51 mouse cellular contexts compared by ENCODE assay signal in genomic region chr10:34012581-34012980, GRCm38 (mm10). TPM values are rescaled to one million over a fixed set of nuclear protein-coding genes. Genes with fewer than 3 reads are reported as not detected.
"Had no signal": no experiment of that assay in that cellular context is flagged by ENCODE, and none has a peak within 500 bp of the region (broad histone marks: within the 10 kb centered on the region; RNA-seq: fewer than 3 reads in every experiment).

No protein-coding gene starts in this region.

- H3K4me3 ChIP-seq: heart, embryonic 12.5 days; heart, embryonic 13.5 days; heart, embryonic 15.5 days; hindbrain, embryonic 10.5 days; hindbrain, embryonic 12.5 days; hindbrain, embryonic 13.5 days; hindbrain, embryonic 15.5 days; intestine, embryonic 15.5 days; kidney, embryonic 15.5 days; layer of hippocampus, adult 2 months; left cerebral cortex, adult 2 months had no signal

- H3K36me3 ChIP-seq: intestine, embryonic 15.5 days had no signal

- H3K27ac ChIP-seq: heart, embryonic 13.5 days; heart, embryonic 15.5 days; hindbrain, embryonic 10.5 days; hindbrain, embryonic 12.5 days; hindbrain, embryonic 13.5 days; hindbrain, embryonic 14.5 days; hindbrain, embryonic 15.5 days; hindbrain, postnatal 0 days; intestine, embryonic 15.5 days; kidney, embryonic 15.5 days; kidney, postnatal 0 days; layer of hippocampus, adult 2 months; left cerebral cortex, adult 2 months had no signal

- H3K4me2 ChIP-seq: heart, embryonic 12.5 days; heart, embryonic 13.5 days; heart, embryonic 15.5 days; hindbrain, embryonic 12.5 days; hindbrain, embryonic 13.5 days; hindbrain, embryonic 14.5 days; hindbrain, embryonic 15.5 days; intestine, embryonic 15.5 days; kidney, embryonic 15.5 days had no signal

- H3K4me1 ChIP-seq: heart, embryonic 12.5 days; hindbrain, embryonic 10.5 days; intestine, embryonic 15.5 days; kidney, embryonic 15.5 days had no signal

- H3K27me3 ChIP-seq: heart, embryonic 12.5 days; heart, embryonic 13.5 days; heart, embryonic 15.5 days; hindbrain, embryonic 12.5 days; hindbrain, embryonic 13.5 days; hindbrain, embryonic 15.5 days; intestine, embryonic 15.5 days; kidney, embryonic 15.5 days had no signal

- H3K9me3 ChIP-seq: heart, embryonic 12.5 days; heart, embryonic 13.5 days; heart, embryonic 15.5 days; hindbrain, embryonic 10.5 days; hindbrain, embryonic 12.5 days; hindbrain, embryonic 13.5 days; hindbrain, embryonic 15.5 days; intestine, embryonic 15.5 days; kidney, embryonic 15.5 days had no signal

- H3K9ac ChIP-seq: heart, embryonic 12.5 days; heart, embryonic 13.5 days; heart, embryonic 15.5 days; hindbrain, embryonic 12.5 days; hindbrain, embryonic 13.5 days; hindbrain, embryonic 14.5 days; hindbrain, embryonic 15.5 days; intestine, embryonic 15.5 days; kidney, embryonic 15.5 days had no signal

- ATAC-seq: hindbrain, embryonic 16.5 days; hindbrain, postnatal 0 days; inflammation-experienced regulatory T-cells, adult 6 months; intestine, embryonic 15.5 days; intestine, embryonic 16.5 days; intestine, postnatal 0 days had no signal

- DNase-seq: heart, postnatal 10 days; heart, postnatal 14 days; heart, postnatal 36 days; heart, postnatal 4 days; kidney, adult 11 months; kidney, adult 18-20 months; kidney, adult 2 months; kidney, adult 8-10 months; kidney, adult 9 months; kidney, postnatal 10 days; kidney, postnatal 14 days; kidney, postnatal 25 days; kidney, postnatal 36 days; kidney, postnatal 4 days; layer of hippocampus, adult 9-11 months; layer of hippocampus, postnatal 36 days had no signal

RNA-seq across cellular contexts. Expression of gene Trappc3l, which starts 24.8 kb away (rescaled TPM):
- total RNA-seq: heart, postnatal 10 days; heart, postnatal 14 days; heart, postnatal 25 days; heart, postnatal 36 days; heart, postnatal 4 days; hematopoietic stem cell, adult 5-6 weeks; hindbrain, postnatal 0 days; layer of hippocampus, adult 8-10 months; layer of hippocampus, postnatal 25 days; layer of hippocampus, postnatal 36 days had no signal
- polyA plus RNA-seq: heart, embryonic 12.5 days; heart, embryonic 13.5 days; heart, embryonic 14.5 days; heart, embryonic 15.5 days; heart, embryonic 16.5 days; heart, postnatal 0 days; hindbrain, embryonic 10.5 days; hindbrain, embryonic 11.5 days; hindbrain, embryonic 12.5 days; hindbrain, embryonic 13.5 days; hindbrain, embryonic 14.5 days; hindbrain, embryonic 15.5 days; hindbrain, embryonic 16.5 days; hindbrain, postnatal 0 days; inflammation-experienced regulatory T-cells, adult 6 months; intestine, embryonic 14.5 days; intestine, embryonic 15.5 days; intestine, embryonic 16.5 days; intestine, postnatal 0 days; kidney, adult 2 months; kidney, embryonic 14.5 days; kidney, embryonic 15.5 days; kidney, embryonic 16.5 days; kidney, postnatal 0 days; large intestine, adult 2 months had no signal

RNA-seq across cellular contexts. Expression of gene Calhm4, which starts 31.5 kb away (rescaled TPM):
- total RNA-seq: heart, postnatal 10 days; heart, postnatal 14 days; heart, postnatal 25 days; heart, postnatal 36 days; heart, postnatal 4 days; hematopoietic stem cell, adult 5-6 weeks; hindbrain, postnatal 0 days; layer of hippocampus, adult 18-20 months; layer of hippocampus, adult 2 months; layer of hippocampus, postnatal 10 days; layer of hippocampus, postnatal 14 days; layer of hippocampus, postnatal 25 days; layer of hippocampus, postnatal 36 days; left cerebral cortex, adult 18-20 months; left cerebral cortex, adult 2 months; left cerebral cortex, adult 8-10 months had no signal
- polyA plus RNA-seq: heart, embryonic 12.5 days; heart, embryonic 13.5 days; heart, embryonic 14.5 days; heart, embryonic 15.5 days; heart, embryonic 16.5 days; heart, postnatal 0 days; hindbrain, embryonic 10.5 days; hindbrain, embryonic 11.5 days; hindbrain, embryonic 12.5 days; hindbrain, embryonic 13.5 days; hindbrain, embryonic 14.5 days; hindbrain, embryonic 15.5 days; hindbrain, embryonic 16.5 days; hindbrain, postnatal 0 days; inflammation-experienced regulatory T-cells, adult 6 months; intestine, embryonic 14.5 days; intestine, embryonic 15.5 days; intestine, embryonic 16.5 days; intestine, postnatal 0 days; kidney, adult 2 months; kidney, embryonic 14.5 days; kidney, embryonic 15.5 days; kidney, embryonic 16.5 days; kidney, postnatal 0 days; large intestine, adult 2 months had no signal
